Mouse (Mus musculus) stomach, postnatal 0 days (tissue): ENCODE measurements around the gene Izumo1r. TPM values are rescaled to one million over a fixed set of nuclear protein-coding genes. Genes with fewer than 3 reads are reported as not detected.
"Not testable (repeated sequence)": the region's sequence is repeated elsewhere in the genome, so short reads cannot be mapped to it uniquely, and the experiment has no call there.

Source experiments
- ATAC-seq: fragments of 200-750 bp; cut with Nextera tagmentation; 2 replicates; pipeline ENCODE4 v1.8.0; 2017; ENCODE audit not compliant: low FRiP score, low TSS enrichment
- DNase-seq: peaks from one replicate; pipeline ENCODE4 v3.0.0-alpha.2; 2016; ENCODE audit warnings: low spot score
- H3K27ac ChIP-seq: fragments of 300-500 bp; sonication (generic); replicated peaks from 2 replicates; pipeline ENCODE4 v1.5.1; 2014; ENCODE audit warnings: mild to moderate bottlenecking, control low read depth
- H3K27me3 ChIP-seq: fragments of 300-500 bp; sonication (generic); 2 replicates; pipeline ENCODE4 v1.6.1; 2014; ENCODE audit warnings: low read length; ENCODE audit not compliant: control insufficient read depth, insufficient read depth
- H3K36me3 ChIP-seq: fragments of 300-500 bp; sonication (generic); 2 replicates; pipeline ENCODE4 v1.6.1; 2014; ENCODE audit warnings: low read length, mixed read lengths; ENCODE audit not compliant: control insufficient read depth, insufficient read depth
- H3K4me1 ChIP-seq: fragments of 300-500 bp; sonication (generic); replicated peaks from 2 replicates; pipeline ENCODE4 v1.6.1; 2014; ENCODE audit warnings: antibody characterized with exemption; ENCODE audit not compliant: control insufficient read depth, insufficient read depth
- H3K4me2 ChIP-seq: fragments of 300-500 bp; sonication (generic); replicated peaks from 2 replicates; pipeline ENCODE4 v1.6.1; 2014; ENCODE audit warnings: low read depth, mild to moderate bottlenecking, control low read depth, moderate library complexity
- H3K4me3 ChIP-seq: fragments of 300-500 bp; sonication (generic); 2 replicates; pipeline ENCODE4 v1.5.1; 2014; ENCODE audit warnings: low read depth, low read length, control low read depth
- H3K9ac ChIP-seq: fragments of 300-500 bp; sonication (generic); 2 replicates; pipeline ENCODE4 v1.6.1; 2014; ENCODE audit warnings: mild to moderate bottlenecking, low read length, control low read depth, mixed read lengths
- H3K9me3 ChIP-seq: fragments of 300-500 bp; sonication (generic); 2 replicates; pipeline ENCODE4 v1.6.1; 2016; ENCODE audit warnings: low read length; ENCODE audit not compliant: control insufficient read depth
- CTCF ChIP-seq: IDR thresholded peaks from 2 replicates; pipeline ENCODE4 v1.5.1; 2016; ENCODE audit warnings: antibody characterized with exemption, low read depth, mild to moderate bottlenecking, moderate library complexity
- EP300 ChIP-seq: optimal IDR thresholded peaks from 2 replicates; pipeline ENCODE3; 2016; ENCODE audit warnings: antibody characterized with exemption
- WGBS: fragments of 180-500 bp; shearing (Covaris S2); extraction: QIAGEN DNeasy Blood & Tissue Kit; methylation state at CpG from one replicate; pipeline ENCODE4 v1.1.7; 2014; 5-methylcytosine and 5-hydroxymethylcytosine counted together
- polyA plus RNA-seq: library from polyadenylated mRNA; unstranded; fragments of >200 nt; fragmentation: Nextera tagmentation; extraction: Ambion mirVana; gene quantifications from 2 replicates; pipeline ENCODE4 v1.2.1, GENCODE M21; 2015

Izumo1r gene
- polyA plus RNA-seq, 1 experiment from 2014 or later, result not detected

- no peak overlapping the region for H3K4me3 ChIP-seq
- 62% methylated on average over 4 of the region's 4 CpGs for WGBS
- no peaks in the 10 kb centered on the region for H3K9me3 ChIP-seq
- TF ChIP-seq CTCF, result no peak
- TF ChIP-seq EP300, result no peak
- 0 out of 2 replicates have a peak, but pooled peaks cover 2% of the 10 kb centered on the region for H3K4me1 ChIP-seq
- DNase-seq, result no peak
- no peak overlapping the region for H3K9ac ChIP-seq
- no peak overlapping the region for H3K4me2 ChIP-seq
- H3K27ac ChIP-seq, result no peak overlapping the region
- no peak for ATAC-seq
- no peaks in the 10 kb centered on the region for H3K36me3 ChIP-seq
- no peaks in the 10 kb centered on the region for H3K27me3 ChIP-seq
These were observed 19.1 kb downstream of the Izumo1r start for GRCm38 (mm10) chr9:14884641-14885040.

- H3K36me3 ChIP-seq, H3K4me1 ChIP-seq, H3K27me3 ChIP-seq, H3K4me2 ChIP-seq, H3K4me3 ChIP-seq, H3K9me3 ChIP-seq, H3K27ac ChIP-seq, ATAC-seq, DNase-seq, H3K9ac ChIP-seq: not testable (repeated sequence)
- WGBS, result 27% methylated on average over 8 of the region's 8 CpGs
These were observed 27.2 kb downstream of the Izumo1r start for GRCm38 (mm10) chr9:14876566-14876965.

GRCm38 (mm10) chr9:14875743-14876507, 27.8 kb downstream of the Izumo1r start:
- H3K4me2 ChIP-seq, result no peak overlapping the region
- H3K9ac ChIP-seq, result no peak overlapping the region
- no peak for ATAC-seq
- no peaks in the 10 kb centered on the region for H3K36me3 ChIP-seq
- no peaks in the 10 kb centered on the region for H3K4me1 ChIP-seq
- H3K27ac ChIP-seq, result no peak overlapping the region
- no peak overlapping the region for H3K4me3 ChIP-seq
- DNase-seq, result no peak
- no peaks in the 10 kb centered on the region for H3K27me3 ChIP-seq
- WGBS, result 66% methylated on average over 5 of the region's 5 CpGs
- TF ChIP-seq CTCF (no peak), EP300 (no peak)
- H3K9me3 ChIP-seq, result no peaks in the 10 kb centered on the region

GRCm38 (mm10) chr9:14872181-14872930, 31.4 kb downstream of the Izumo1r start:
- WGBS, result 55% methylated on average over 17 of the region's 17 CpGs
- DNase-seq (no peak), ATAC-seq (no peak)
- Histone ChIP-seq H3K4me1 (no peaks in the 10 kb centered on the region), H3K9ac (no peak overlapping the region), H3K9me3 (no peaks in the 10 kb centered on the region), H3K27me3 (no peaks in the 10 kb centered on the region), H3K27ac (no peak overlapping the region), H3K4me3 (no peak overlapping the region), H3K36me3 (no peaks in the 10 kb centered on the region), H3K4me2 (no peak overlapping the region)
- TF ChIP-seq CTCF, result no peak
- no peak for TF ChIP-seq EP300

- Histone ChIP-seq H3K4me2 (no peak overlapping the region), H3K4me3 (no peak overlapping the region), H3K9me3 (no peaks in the 10 kb centered on the region), H3K27ac (no peak overlapping the region), H3K27me3 (no peaks in the 10 kb centered on the region), H3K4me1 (no peaks in the 10 kb centered on the region), H3K9ac (no peak overlapping the region), H3K36me3 (no peaks in the 10 kb centered on the region)
- TF ChIP-seq CTCF, result no peak
- TF ChIP-seq EP300, result no peak
- DNase-seq (no peak), ATAC-seq (no peak)
- WGBS, result 46% methylated on average over 3 of the region's 3 CpGs
These were observed 32.2 kb downstream of the Izumo1r start for GRCm38 (mm10) chr9:14871536-14871935.

- Histone ChIP-seq H3K27me3 (no peaks in the 10 kb centered on the region), H3K9ac (no peak overlapping the region)
These were observed 32.9 kb downstream of the Izumo1r start for GRCm38 (mm10) chr9:14870802-14871201.

More at GRCm38 (mm10) chr9:14870802-14871201, 32.9 kb downstream of the Izumo1r start:
- H3K4me1 ChIP-seq, result no peaks in the 10 kb centered on the region
- no peaks in the 10 kb centered on the region for H3K36me3 ChIP-seq
- no peak for ATAC-seq
- DNase-seq, result no peak
- TF ChIP-seq EP300 (no peak), CTCF (no peak)
- H3K9me3 ChIP-seq, result no peaks in the 10 kb centered on the region
- H3K4me2 ChIP-seq, result no peak overlapping the region
- no peak overlapping the region for H3K4me3 ChIP-seq
- WGBS, result 87% methylated on average over 10 of the region's 10 CpGs
- H3K27ac ChIP-seq, result no peak overlapping the region
